Mouse (Mus musculus): Measurements from ENCODE around the gene Gm8011.
"Not testable (repeated sequence)": the region's sequence is repeated elsewhere in the genome, so short reads cannot be mapped to it uniquely, and the experiment has no call there.

The Gm8011 gene

DNA sequence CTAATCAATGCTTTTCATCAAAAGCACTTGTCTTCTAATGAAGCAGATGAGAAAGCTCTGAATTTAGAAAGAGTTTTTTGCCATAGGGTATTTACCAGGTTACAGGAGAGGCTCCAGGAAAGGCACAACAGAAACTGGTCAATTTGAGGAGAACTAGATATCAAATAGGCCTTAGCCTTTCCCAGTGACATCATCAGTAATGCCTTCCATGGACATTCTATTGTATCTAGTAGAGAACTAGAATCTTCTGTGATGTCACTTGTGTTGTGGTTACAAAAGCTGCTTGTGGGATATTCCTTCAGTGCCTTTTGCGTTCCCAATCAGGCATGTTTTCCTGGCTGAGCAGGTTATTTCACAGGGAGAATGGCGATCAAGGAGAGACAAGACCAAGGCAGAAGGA lies at the start of gene Gm8011:
Gene Gm8011 (plus strand): TSS at position 301 of the 400 bp plus-strand sequence.
- DNase-seq (ENCODE audit: low spot score) = not testable (repeated sequence)

DNA sequence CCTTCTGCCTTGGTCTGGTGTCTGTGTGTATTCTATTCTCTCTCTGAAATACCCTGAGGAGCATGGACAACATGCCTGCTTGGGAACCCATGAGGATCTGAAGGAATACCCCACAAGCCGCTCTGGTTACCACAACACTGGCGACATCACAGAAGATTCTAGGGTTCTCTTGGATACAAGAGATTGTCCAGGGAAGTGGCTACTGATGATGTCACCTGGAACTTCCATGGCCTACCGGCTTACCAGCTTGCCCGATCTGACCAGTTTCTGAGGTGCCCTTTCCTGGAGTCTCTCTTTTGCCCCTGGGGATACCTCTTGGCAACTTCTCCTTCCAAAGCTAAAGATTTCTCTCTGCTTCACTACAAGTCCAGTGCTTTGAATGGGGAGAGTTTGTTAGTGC lies 24.1 kb upstream of the Gm8011 start, which contains the start of gene Gm8005:
Gene Gm8005 (minus strand): TSS at position 101 of the 400 bp plus-strand sequence.
- DNase-seq (ENCODE audit: low spot score) = not testable (repeated sequence)

DNA sequence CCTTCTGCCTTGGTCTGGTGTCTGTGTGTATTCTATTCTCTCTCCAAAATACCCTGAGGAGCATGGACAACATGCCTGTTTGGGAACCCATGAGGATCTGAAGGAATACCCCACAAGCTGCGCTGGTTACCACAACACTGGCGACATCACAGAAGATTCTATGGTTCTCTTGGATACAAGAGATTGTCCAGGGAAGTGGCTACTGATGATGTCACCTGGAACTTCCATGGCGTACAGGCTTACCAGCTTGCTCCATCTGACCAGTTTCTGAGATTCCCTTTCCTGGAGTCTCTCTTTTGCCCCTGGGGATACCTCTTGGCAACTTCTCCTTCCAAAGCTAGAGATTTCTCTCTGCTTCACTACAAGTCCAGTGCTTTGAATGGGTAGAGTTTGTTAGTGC lies 38.6 kb downstream of the Gm8011 start, which contains the start of gene Gm8020:
Gene Gm8020 (minus strand): TSS at position 101 of the 400 bp plus-strand sequence.
- DNase-seq (ENCODE audit: low spot score) = not testable (repeated sequence)

All from ovary, postnatal 36 days (tissue).